Mouse (Mus musculus) hindlimb bud, embryonic 11.5 days (tissue): ENCODE data around the gene Alpk1.

Experiments
- DNase-seq: peaks from one replicate; pipeline ENCODE4 v3.0.0-alpha.2; 2012; ENCODE audit warnings: low read depth, low spot score; ENCODE audit errors: extremely low spot score

The Alpk1 gene

GRCm38 (mm10) chr3:127745504-127745903 lies 34.8 kb downstream of the Alpk1 start:
- no peak for DNase-seq

DNA sequence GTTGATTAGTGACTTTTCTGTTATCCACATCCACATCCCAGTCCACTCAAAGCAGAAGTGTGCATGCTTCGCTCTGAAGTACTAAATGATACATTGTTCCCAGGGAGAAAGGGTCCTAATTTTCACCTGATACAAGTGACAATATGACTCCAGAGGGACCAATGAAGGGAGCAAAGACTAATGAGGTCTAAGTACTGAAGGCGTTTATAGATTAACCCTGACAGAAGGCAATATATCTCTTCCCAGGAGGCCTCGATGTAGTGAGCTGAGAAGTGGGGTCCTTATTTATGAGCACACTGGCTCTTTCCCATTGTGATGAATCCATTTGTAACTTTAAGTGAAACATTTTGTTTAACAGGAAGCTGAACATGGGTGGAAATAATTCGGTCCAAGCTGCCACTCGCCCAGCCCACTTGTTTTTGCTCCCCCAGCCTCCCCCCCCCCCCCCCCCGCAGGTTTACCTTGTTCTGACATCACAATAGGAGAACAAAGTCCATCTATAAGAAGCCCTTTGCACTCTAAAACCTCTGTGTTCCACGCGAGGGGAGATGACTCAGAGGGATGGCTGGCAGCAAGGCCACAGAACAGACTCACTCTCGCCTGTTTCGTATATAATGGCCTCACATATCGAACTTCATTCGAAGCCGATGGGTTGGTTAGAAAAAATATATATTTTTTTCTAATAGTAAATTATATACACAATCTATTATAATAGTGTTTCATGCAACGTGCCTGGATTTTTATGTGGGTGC lies 36.5 kb downstream of the Alpk1 start:
- no peak for DNase-seq

GRCm38 (mm10) chr3:127741473-127741872 lies 38.9 kb downstream of the Alpk1 start:
- DNase-seq, result no peak

DNA sequence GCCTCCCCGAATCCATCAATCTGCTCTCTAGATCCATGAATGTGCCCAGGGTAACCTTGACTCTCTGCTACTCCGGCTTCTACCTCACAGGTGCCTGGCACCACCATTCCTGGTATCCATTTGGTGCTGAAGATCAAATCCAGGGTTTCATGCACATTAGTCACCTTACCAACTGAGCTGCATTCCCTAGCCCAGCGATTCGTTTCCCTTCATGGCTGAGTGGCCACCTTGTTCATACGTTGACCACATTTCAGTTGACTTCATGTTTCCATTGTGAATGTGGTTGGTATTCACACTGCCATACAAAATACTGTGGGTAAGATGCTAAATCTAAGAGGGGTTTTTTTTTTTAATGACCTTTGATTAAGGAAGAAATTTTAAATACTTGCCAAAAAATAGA lies 42.5 kb downstream of the Alpk1 start:
- no peak for DNase-seq

- DNase-seq, result no peak
These were observed 44.9 kb downstream of the Alpk1 start for GRCm38 (mm10) chr3:127735395-127735794.

GRCm38 (mm10) chr3:127729513-127730137 lies 50.7 kb downstream of the Alpk1 start:
- DNase-seq, result no peak

DNA sequence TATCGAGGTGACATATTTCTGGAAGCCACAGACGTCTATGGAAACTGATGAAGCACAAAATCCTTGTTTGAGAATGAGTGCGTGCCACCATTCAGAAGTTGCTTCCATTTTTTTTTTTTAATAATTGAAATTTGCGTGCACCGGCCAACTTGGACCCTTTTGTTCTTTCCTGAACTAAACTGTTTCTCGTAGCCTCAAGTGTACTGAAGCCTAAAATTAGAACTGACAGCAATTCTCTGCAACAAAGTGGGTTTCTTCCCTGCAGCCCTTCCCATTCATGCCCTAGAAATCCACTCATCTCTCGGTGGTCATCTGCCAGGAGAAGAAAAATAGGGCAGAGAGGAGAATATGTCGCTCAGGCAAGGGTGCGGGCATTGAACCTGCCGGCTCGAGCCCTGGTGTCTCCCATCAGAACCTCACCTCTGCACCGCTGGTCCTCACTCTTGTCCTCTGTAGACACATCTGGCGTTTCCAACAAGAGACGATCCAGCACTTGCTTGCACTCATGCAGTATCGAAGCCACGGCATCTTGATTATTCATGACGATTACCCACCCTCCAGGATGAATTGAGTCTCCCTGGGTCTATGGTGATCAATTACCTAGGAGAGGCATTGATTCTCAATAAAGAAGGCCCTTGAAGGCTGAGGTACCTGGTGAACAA lies 51.3 kb downstream of the Alpk1 start:
- DNase-seq, result no peak

- no peak for DNase-seq
These were observed 52.3 kb downstream of the Alpk1 start for GRCm38 (mm10) chr3:127728046-127728445.

DNA sequence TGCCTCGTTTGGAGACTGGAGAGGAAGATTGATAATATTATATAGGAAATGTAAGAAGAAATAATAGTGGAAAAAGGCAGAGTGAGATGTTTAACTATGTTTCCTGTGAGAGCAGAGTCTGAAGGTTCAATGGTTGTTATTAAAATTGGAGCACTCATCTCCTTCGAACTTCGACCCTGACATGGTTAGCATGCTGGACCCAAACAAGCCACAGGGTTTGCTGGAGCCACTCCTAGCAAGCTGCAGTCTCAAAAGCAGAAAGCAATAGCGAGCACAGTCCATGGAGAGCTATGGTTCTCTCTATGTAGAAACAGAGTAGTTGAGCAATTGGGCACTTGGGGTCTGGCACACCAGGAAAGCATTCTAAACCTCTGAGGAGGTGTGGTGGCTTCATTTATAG lies 59.4 kb downstream of the Alpk1 start:
- DNase-seq, result no peak

GRCm38 (mm10) chr3:127720050-127720449 lies 60.3 kb downstream of the Alpk1 start:
- DNase-seq, result no peak

GRCm38 (mm10) chr3:127719601-127720000 lies 60.7 kb downstream of the Alpk1 start:
- DNase-seq, result no peak

- no peak for DNase-seq
These were observed 63.6 kb downstream of the Alpk1 start for GRCm38 (mm10) chr3:127716759-127717158.

- DNase-seq, result no peak
These were observed 67.2 kb downstream of the Alpk1 start for GRCm38 (mm10) chr3:127713112-127713511.

DNA sequence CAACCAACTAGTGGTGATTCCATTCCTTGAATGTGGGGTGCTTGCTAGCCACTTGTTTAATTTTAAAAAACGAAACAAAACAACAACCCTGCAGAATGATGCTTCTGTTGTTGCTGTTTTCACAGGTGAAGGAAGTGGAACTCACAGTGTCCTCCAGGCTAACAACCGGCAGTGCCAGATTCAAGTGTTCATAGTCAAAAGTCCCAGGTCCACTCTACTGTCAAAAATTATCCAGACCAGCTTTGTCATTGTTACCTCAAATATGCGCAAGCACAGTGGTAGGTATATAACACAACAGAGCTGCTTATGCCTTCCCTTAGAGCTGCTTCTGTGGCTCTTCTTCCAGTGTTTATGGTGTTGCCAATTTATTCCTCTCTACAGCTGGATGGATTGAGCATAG lies 68.8 kb downstream of the Alpk1 start:
- no peak for DNase-seq

GRCm38 (mm10) chr3:127707089-127707485 lies 73.2 kb downstream of the Alpk1 start:
- no peak for DNase-seq

GRCm38 (mm10) chr3:127706445-127707088 lies 73.8 kb downstream of the Alpk1 start:
- DNase-seq, result no peak

- DNase-seq, result peak; percentile 30
These were observed 74.5 kb downstream of the Alpk1 start for GRCm38 (mm10) chr3:127705515-127706444.

DNA sequence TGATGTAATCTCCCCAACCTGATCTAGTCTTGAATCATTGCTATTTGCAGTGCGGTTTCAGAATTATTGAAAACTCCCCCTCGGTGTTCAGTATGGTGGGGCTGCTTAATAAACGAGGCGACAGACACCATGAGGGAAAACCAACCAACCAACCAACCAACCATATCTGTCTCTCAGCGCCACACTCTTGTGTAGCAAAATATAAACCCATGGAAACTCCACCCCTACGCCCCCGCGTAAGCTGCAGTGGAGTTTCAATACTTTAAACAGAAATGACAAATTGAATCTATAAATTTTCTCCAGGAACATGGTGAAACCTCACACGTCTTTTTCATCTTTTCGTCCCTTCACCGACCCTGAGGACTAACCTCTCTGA lies 75.2 kb downstream of the Alpk1 start:
- DNase-seq, result no peak

DNA sequence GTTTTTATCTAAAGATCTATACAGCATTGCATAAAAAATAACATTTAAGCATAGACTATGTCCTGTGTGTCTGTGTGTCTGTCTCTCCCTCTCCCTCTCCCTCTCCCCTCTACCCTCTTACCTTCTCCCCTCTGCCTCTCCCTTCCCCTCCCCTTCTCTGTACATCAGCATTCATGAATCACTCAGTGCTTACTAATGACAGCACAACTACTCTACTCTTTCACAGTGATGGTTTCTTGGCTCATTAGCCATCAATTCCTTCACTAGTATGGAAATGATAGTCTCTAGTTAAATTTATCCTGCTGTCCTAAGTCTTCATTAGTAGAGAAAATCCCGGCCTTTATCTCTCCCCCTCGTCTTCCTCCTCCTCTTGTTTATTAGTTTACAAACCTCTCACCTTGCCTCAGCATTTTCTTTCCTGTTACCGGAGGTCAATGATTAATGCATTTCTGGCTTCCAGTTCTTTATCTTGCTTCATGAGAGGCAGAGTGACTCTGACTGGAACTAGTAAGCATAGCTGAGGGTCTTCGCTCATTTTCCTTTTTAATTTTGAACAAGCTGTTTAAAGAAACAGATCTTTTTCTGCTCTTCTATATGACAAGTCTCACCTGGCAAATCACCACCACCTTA lies 79.0 kb downstream of the Alpk1 start:
- DNase-seq, result no peak

- no peak for DNase-seq
These were observed 81.7 kb downstream of the Alpk1 start for GRCm38 (mm10) chr3:127698636-127699035.
